Mouse (Mus musculus): ENCODE data around the gene Pakap.

GRCm38 (mm10) chr4:57678991-57679457, 111.0 kb downstream of the Pakap start:
- no peak for TF ChIP-seq CTCF (IDR thresholded peaks at IDR 0.05; ENCODE audit: low read depth, low read length)
- TF ChIP-seq POLR2AphosphoS5 (IDR thresholded peaks at IDR 0.05; ENCODE audit: insufficient replicate concordance, low read depth, low read length), result no peak
- TF ChIP-seq GATA1 (IDR thresholded peaks at IDR 0.05; ENCODE audit: borderline replicate concordance, low read length), result no peak
- TF ChIP-seq TAL1 (conservative IDR thresholded peaks at IDR 0.05; ENCODE audit: low read depth, low read length), result no peak

All from G1E (cell line).